Mouse (Mus musculus): ENCODE data around the gene Mecom. TPM values are rescaled to one million over a fixed set of nuclear protein-coding genes. Genes with fewer than 3 reads are reported as not detected.

The Mecom gene
- total RNA-seq, 2 experiments from 2014 or later, result 4.7 to 10.2 TPM

DNA sequence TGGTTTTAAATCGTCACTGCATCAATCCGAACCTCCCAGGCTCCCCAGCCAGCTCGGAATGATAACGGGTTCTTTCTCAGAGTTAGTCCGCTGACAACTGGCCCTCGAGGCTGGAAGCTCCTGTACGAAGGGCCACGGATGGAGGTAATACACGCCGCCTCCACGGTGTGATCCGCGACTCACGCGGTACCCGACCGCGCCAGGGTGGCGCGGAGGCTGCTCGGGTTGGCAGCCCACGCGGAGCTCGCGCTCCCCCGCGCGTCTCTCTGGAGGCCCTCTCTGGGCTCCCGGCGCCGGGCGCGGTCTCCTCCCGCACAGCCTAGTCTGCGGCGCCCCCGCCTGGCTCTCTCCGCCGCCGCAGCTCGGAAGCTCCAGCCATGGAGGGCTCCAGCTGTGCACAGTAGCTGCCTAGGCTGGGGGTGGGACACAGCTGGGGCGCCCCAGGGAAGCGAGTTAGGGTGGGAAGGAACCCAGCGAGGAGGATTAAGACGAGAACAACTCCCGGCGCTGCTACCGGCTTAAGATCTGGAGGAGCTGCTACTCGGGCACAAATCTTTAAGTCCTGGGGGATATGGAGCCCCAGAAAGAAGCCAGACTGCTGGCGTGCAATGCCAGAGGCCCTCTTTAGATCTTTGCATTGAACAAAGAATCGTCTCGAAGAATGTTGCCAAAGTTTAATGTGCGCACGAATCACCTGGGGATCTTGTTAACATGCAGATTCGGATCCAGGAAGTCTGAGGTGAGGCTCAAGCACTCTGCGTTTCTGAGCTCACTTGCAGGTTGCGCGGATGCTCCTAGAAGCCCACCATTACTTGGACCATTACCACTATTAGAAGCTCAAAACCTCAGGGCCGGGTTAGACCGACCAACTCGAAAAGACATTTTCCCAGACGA lies 32.7 kb downstream of the Mecom start:
- peak; percentile 30 to 59 for DNase-seq (ENCODE audit: low spot score in 2 of 2)

DNA sequence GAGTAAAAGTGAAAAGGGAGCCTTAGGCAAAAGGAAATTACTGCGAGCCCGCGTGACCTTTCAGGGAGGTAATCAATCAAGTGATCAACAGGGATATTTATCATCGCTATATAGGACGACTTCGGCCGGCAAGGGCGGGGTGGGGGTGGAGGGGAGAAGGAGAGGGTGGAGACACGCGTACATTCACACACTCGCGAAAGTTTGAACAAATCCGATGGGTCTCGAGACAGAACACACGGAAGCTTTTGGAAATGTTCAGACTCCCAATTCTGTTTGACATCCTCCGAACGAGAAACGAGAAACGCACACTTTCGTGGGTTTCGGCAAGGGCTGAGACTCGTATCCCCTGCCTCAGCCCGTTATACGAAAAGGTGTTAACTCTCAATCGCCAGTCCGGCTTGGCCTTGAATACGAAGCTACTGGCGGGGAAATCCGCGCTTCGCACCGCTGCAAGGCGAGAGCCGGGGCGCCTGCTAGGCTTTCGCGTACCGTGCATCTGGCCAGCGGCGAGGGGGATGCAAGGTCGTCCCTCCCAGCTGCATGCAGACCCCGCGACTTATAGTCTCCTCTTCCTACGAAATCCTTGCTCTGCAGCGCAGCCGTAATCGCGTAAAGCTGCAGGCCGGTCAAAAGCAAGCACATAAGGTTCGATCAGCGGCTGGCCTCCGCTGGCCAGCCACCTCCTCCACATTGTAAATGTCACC lies 33.6 kb downstream of the Mecom start:
- no peak for DNase-seq (ENCODE audit: low spot score in 2 of 2)

DNA sequence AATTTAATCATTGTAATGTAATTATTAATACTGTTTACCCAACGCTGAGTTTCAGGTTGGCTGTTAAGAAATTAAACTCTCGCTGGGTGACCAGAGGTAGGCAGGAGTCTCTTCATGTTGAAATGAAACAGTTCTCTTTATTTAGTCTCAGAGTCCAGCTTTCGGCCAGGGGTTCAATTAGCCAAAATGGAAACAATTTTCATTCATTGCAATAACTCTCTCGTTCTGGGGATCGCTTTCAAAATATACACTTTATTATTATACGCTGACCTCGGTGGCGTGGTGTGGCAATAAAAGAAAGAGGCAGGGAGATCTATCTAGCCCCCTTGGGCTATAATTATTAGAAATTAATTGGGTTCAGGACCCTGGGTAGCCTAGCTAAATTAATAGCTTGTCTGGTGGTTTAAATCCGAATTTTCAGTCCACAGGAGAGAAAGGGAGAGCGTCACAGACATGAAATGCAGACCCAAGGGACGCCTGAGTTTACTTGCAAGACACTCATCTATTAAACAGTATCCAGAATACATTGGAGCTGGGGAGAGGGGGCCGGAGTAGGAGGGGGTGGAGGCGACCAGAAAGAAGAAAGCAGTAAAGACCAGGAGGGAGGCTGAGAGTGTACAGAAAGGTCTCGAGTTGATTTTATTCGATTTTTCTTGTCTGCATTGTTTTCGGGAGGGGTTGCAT lies 34.4 kb downstream of the Mecom start:
- no peak for DNase-seq (ENCODE audit: low spot score in 2 of 2)

DNA sequence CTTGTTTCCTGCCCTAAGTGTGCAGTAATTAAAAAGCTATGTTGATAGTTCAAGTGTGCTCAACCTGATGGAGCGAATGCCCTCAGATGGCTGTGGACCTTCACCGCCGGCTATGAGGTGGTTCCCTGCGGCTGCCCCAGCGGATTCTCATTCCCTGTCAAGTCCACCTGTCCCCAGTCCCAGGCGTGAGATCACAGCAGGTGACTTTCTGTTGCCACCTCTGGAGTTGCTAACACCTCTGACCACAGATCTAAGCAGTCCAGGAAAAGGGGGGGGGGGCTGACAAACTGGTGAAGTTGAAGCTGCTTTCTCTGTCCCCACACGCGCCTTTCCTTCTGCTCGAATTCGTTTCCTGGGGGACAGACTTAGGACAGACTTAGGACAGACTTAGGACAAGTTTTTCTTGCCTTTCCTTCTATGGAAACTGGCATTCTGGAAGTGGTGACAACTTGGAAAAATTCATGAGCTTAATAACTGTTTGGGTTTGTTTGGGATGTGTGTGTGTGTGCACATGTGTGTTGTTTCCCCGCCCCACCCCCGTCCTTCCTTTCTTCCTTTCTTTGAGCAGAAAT lies 35.3 kb downstream of the Mecom start:
- no peak for DNase-seq (ENCODE audit: low spot score in 2 of 2)

DNA sequence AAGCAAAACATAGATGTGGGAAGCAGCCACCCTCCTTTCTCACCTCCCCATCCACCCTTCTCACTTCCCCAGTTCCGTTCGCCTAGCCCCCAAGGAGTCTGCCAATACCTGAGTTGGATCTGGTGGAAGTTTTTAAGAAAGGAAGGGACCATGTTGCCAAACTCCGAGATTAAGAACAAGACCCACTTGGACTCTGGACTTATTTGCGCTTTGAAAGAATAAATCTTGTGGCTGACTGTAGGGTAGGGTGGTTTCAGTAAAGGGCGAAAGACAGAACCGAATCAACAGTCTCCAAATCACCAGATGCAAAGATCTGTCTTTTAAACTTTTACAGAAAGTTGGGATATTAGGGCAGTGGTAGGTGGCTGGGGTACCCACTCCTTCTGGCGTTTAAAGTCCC lies 36.0 kb downstream of the Mecom start:
- no peak for DNase-seq (ENCODE audit: low spot score in 2 of 2)

DNA sequence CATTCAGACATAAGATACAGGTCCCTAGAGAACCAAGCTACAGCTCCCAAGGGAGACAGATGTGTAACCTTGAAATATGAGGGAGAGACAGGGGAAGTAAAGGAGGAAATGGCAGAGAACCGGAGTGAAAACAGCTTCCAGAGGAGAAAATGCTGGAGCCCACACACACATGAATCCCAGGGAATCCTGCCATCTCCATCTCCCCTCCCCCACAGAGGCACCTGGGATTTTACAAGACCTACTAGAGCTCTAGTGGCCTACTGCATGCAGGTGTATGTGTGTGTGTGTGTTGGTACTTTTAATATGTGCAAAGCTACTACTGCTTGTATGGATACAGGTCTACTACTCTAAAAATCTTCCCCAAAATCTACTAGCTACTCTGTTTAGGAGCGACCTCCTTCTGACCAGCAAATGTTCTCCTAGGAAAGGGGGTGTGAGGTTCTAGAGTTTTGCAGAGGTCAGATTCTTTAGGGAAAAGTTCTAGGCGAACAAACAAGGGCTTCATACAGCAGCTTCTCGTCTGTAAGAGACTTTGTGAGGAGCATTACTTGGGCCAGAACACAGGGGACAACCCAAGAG lies 36.7 kb downstream of the Mecom start:
- no peak for DNase-seq (ENCODE audit: low spot score in 2 of 2)

DNA sequence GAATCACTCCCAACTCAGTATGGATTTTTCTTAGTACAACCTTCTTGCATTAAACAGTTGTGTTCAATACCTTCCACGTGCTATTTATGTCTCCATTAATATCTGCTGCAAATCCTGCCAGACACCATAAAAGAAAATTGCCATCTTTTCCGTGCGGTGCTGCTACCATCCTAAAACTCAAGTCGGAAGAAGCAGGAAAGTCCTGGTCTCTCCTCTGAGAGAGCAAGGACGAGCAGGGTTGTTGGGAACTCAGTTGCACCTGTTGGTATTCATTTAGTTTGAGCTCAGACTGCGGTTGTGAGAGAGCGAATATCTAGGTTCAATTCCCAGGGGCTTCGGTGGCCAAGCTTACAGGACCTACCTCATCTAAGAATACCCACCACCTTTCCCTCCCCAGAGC lies 37.2 kb downstream of the Mecom start:
- no peak for DNase-seq (ENCODE audit: low spot score in 2 of 2)

DNA sequence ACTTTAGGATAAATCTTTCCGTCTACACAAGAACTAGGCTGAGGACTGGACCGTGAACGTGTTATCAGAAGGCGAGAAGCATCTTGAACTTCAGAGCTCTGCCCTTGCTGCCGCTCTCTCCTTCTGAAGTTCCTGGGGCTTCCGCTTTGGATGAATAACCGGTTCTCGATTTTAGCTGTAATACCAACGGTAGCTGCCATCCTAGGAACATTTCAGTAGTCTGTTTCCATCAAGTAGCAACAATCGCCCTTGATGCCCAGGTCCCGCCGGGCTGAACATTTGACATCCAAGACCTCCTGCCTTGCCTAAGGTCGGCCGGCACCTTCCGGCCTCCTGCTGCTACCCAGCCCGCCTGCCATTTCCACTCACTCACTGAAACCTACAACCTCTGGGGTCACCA lies 37.7 kb downstream of the Mecom start:
- no peak for DNase-seq (ENCODE audit: low spot score in 2 of 2)

DNA sequence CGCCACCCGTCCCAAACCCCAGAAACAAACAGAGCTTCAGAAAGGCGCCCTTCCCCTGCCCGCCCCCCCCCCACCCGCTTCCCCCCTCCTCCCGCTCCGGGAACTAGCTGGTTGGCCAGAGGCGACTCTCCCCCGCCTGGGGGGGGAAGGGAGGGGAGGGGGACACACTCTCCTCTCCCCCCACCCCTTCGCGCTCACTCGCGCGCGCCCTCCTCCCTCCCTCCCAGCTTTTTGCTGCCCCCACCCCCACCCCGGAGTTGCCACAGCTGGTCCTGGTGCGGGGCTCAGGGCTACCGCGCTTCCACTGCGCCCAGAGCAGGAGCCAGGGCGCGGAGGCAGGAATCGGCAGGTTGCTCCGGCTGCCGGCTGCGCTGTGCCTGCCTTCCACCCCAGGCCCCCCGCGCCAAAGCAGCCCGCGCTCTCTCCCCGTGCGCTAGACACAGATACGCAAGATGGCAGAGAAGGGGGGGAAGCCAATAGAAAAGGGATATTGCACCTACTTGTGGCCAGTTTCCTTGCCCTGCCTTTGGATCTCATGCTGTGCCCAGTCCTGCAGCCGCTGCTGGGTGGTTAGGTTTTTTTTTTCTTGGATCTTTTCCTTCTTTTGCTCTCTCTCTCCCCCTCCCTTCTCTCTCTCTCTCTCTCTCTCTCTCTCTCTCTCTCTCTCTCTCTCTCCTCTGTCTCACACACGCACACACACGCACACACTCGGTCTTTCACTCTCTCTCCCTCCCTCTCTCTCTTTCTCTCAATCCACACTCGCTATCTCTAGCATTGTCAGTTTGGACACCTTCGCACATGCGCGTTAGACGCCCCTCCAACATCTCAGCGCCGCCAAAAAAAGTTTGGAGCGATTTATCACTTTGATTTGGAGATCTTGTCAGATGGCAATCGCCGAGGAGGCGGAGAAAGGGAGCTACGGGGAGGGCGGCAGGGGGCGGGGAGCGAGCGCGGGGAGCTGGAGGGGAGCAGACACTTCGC lies 38.6 kb downstream of the Mecom start:
- peak in 1 of 2 experiments; percentile 25 for DNase-seq (ENCODE audit: low spot score in 2 of 2)

DNA sequence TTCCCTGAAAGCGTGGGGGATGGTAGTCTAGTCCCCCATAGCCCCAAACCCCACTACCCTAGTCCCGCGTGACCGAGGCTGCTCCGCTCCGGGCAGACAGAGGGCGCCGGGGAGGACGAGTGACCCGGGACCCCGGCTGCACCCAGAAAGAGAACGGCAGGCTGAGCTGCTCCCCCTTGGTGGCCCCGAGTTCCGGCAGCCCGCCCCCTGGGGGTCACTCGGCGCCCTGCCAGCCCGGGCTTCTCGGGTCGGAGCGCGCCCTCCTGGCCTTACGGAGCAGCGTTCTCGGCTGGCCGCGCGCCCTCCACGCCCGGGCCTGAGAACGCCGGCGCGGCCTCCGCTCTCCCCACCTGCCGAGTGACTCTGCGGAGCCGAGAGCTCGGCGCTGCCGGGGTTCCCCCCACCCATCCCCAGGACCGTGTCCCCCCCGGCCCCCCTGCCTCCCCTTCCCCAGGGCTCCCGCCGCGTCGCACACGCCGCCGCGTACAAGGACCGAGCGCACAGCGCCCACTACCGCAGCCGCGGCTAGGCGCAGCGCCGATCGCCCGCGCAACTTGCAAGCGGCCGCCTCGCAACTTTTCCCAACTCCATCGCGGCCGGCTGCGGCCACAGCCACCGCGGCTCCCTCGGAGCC lies 39.4 kb downstream of the Mecom start:
- DNase-seq (ENCODE audit: low spot score in 2 of 2), result peak; percentile 38 to 60

DNA sequence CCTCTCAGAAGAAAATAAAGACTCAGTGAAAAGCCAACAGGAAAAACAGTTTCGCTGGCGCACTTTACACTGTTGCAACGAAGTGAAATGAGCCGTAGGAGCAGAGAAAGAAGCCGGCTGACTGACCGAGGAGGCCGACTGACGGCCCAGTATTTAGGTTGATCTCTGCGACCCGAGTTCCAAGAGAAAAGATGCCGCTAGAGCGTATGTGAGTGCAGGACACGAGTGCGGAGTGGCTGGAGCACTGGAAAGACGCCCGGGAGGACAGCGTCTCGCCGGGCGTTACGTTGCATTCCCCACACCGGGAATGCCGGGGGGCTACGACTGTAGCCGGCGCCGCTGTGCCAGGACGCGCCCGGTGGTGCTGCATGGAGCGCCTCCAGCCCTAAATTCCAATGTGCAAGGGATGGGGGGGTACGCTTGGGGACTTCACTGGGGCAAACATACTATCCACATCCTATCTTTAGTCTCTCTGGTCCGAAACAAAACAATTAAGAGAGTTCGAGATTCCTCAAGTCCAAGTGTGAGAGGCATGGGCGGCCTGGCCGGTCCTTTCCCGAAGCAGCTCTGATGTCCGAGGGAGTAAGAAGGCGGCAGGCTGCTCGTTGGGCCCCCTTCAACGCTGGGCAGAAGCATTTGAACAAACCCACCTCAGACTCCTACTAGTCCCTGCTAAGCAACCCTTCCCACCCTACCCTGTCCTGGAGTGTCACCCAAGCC lies 40.1 kb downstream of the Mecom start:
- DNase-seq (ENCODE audit: low spot score in 2 of 2), result peak; percentile 8 to 29

DNA sequence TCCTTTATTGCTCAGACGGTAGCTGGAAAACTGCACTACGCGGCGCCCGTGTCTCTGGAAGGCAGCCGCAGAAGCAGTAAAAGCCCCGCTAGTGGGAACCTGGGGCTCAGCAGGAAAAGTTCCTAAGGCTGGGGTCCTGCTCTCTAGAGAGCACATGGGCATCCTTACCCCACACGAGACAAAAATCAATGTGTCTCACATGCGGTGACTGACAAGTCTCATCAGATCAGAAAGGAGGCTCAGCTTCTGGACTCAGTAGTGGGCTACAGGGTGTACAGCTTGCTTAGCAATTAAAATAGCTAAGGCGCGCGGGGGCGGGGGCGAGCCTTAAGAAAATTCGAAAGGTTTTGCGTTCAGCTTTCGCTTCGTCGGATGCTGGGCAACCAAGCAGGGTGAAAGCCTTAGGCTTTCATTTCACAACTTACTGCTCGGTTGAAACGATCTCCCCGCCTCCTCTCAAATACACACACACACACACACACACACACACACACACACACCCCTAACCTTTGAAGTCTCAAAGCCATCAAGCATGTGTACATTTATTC lies 40.7 kb downstream of the Mecom start:
- peak; percentile 9 to 28 for DNase-seq (ENCODE audit: low spot score in 2 of 2)

DNA sequence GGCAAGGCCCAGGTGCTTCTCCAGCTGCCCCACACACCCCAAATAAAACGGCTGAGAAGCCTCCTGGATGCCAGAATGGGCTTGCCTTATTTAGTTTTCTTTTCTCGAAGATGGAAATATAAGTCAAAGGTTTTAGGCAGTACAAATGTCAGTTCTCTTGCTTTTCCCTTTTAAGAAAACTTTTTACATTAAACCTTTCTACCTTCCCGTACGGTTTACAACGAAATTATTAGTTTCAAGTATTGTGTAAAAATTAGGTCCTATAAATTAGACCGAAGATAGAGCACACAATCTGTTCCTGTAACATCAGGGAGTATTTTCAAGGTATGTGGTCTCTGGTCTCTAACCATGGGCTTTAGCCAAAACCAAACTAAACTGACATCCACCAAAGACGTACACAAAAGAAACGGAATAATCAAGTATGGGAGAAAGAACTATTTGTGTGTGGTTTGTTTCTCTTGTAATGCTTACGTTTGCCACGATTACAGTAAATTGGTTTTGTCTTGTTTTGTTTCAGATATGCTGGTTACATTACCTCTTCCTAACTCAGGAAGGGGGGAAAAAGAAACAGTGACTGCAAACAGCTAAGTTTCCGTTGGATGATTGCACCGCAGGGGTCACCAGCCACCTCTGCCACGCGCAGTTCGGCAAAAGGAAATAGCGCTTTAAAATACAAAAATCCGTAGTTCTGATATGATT lies 41.3 kb downstream of the Mecom start:
- DNase-seq (ENCODE audit: low spot score in 2 of 2), result no peak

DNA sequence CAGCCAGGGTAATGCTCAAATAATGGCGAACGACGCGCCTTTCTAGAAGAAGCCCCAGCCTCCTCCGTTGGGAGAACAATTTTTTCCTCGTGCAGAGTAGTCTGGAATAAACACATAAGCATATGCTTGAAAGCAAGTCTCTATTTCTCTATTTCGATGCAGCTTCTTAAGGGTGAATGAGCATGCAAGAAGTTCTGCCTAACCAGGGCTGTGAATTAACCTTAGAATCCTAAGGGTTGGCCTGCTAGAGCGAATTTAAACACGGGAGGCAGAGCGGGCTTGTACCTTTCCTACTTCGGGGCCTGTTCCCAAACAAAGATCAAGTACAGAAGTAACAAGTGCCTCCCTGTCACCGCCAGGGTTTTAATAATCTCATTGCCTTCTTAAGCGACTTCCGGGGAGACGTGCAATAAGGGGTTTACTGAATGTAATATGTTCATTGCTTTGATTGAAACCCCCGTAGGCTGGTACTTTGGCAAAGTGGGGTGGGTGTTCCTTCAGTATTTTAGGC lies 42.0 kb downstream of the Mecom start:
- DNase-seq (ENCODE audit: low spot score in 2 of 2), result no peak

DNA sequence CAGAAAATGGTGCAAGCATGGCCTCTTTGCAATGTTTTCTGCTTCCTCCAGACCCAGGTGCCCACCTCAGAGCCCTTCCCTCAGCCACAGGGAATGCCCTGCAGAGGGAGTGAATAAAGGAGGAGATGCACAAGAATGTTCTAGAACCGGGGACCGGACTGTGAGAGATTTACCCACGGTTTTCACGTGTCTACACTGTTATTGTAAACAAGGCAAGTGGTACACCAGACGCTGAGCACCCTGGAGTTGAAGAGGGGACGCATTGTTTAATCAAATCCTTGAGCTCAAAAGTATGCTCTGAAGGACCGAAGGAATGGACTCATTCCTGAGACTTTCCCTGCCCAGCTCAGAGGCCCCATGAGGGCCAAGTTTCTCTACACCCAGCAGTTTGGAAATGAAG lies 43.2 kb downstream of the Mecom start:
- DNase-seq (ENCODE audit: low spot score in 2 of 2), result no peak

DNA sequence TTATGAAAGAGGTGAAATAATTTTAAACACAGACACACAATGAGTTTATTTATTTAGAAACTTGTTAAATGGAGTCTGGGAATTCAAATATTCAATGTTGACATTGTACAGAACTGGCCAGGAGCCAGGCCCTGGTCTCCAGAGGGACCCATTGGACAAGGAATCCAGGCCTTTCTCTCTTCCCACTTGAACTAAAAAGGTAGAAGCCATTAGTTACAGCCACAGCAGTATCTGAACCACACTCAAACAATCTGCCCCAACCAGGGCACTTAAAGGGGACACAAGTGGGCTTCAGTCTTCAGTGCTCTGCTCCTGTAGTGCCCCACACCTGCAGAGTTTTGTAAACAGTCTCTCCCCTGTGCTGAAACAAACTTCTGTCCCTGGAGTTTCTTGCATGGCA lies 44.0 kb downstream of the Mecom start:
- no peak for DNase-seq (ENCODE audit: low spot score in 2 of 2)

DNA sequence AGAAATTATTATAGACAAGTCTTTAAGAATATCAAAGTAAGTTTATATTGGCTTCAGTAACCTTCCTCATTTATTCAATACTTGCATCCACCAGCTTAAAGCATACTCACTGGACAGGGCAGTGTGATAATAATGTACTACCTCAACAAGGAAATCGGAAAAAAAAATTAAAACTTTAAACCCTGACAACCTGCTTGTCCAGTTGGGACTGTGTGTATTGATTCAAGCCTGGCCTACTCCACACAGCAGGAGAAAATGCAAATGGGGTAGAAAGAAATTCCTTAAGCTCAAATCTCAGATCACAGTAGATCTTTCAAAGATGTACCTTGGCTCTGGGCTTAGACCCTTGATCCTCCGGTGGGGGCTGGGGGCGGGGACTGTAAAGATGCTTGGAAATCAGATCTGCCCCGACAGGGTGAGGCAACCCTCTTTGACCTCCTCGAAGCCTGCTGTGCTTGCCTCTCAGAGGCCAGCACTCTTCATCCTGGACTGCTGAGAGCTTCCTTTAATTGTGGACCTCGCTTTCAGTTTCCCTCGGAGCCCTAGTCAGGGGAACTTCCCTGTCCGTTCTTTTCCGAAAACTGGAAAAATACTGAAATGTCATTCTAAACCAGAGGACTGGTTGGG lies 49.5 kb downstream of the Mecom start:
- no peak for DNase-seq (ENCODE audit: low spot score in 2 of 2)

All from adrenal gland, adult 18-20 months (tissue).